Mouse (Mus musculus) ES-Bruce4 (cell line): ENCODE measurements around the gene Fat3. TPM values are rescaled to one million over a fixed set of nuclear protein-coding genes. Genes with fewer than 3 reads are reported as not detected.
A peak's percentile ranks its signal among the peaks of the same experiment; 100 is the strongest.

Experiments
- H3K27ac ChIP-seq: 2 replicates; pipeline ENCODE4 v1.5.1; 2012; ENCODE audit warnings: low read length, inconsistent platforms; ENCODE audit not compliant: insufficient read depth
- H3K27me3 ChIP-seq: 2 replicates; pipeline ENCODE4 v1.6.1; 2012; ENCODE audit warnings: mild to moderate bottlenecking, low read length, inconsistent platforms; ENCODE audit not compliant: control insufficient read depth, poor library complexity, insufficient read depth, severe bottlenecking
- H3K36me3 ChIP-seq: 2 replicates; pipeline ENCODE4 v1.6.1; 2012; ENCODE audit warnings: inconsistent platforms, mild to moderate bottlenecking, low read length, moderate library complexity; ENCODE audit not compliant: control insufficient read depth, poor library complexity, insufficient read depth, severe bottlenecking
- H3K4me1 ChIP-seq: one replicate; pipeline ENCODE4 v1.8.1; 2011; ENCODE audit warnings: low read length; ENCODE audit not compliant: control insufficient read depth, insufficient read depth
- H3K4me3 ChIP-seq: 2 replicates; pipeline ENCODE4 v1.5.1; 2011; ENCODE audit warnings: low read depth, mild to moderate bottlenecking, low read length
- H3K9ac ChIP-seq: 2 replicates; pipeline ENCODE4 v1.6.1; 2012; ENCODE audit warnings: low read depth, mild to moderate bottlenecking, inconsistent platforms; ENCODE audit not compliant: poor library complexity, severe bottlenecking
- H3K9me3 ChIP-seq: replicated peaks from 2 replicates; pipeline ENCODE4 v1.6.1; 2012; ENCODE audit warnings: mild to moderate bottlenecking, low read length, inconsistent platforms; ENCODE audit not compliant: control insufficient read depth, poor library complexity, insufficient read depth, severe bottlenecking
- CTCF ChIP-seq: IDR thresholded peaks from one replicate; pipeline ENCODE4 v1.8.1; 2011; ENCODE audit warnings: low read depth, low read length
- EP300 ChIP-seq: IDR thresholded peaks from 2 replicates; pipeline ENCODE4 v1.6.1; 2011; ENCODE audit warnings: low read depth, low read length; ENCODE audit not compliant: insufficient read depth
- POLR2A ChIP-seq: IDR thresholded peaks from one replicate; pipeline ENCODE4 v1.8.1; 2011; ENCODE audit warnings: low read length; ENCODE audit not compliant: insufficient read depth
- polyA plus RNA-seq: library from polyadenylated mRNA; stranded (reverse); fragments of >200 nt; gene quantifications from 2 replicates; pipeline ENCODE4 v1.2.4, GENCODE M21; 2011; ENCODE audit warnings: low read depth; ENCODE audit not compliant: missing spikeins, insufficient read depth, insufficient read length

Gene Fat3
- polyA plus RNA-seq, 1 experiment = 0.12 TPM

DNA sequence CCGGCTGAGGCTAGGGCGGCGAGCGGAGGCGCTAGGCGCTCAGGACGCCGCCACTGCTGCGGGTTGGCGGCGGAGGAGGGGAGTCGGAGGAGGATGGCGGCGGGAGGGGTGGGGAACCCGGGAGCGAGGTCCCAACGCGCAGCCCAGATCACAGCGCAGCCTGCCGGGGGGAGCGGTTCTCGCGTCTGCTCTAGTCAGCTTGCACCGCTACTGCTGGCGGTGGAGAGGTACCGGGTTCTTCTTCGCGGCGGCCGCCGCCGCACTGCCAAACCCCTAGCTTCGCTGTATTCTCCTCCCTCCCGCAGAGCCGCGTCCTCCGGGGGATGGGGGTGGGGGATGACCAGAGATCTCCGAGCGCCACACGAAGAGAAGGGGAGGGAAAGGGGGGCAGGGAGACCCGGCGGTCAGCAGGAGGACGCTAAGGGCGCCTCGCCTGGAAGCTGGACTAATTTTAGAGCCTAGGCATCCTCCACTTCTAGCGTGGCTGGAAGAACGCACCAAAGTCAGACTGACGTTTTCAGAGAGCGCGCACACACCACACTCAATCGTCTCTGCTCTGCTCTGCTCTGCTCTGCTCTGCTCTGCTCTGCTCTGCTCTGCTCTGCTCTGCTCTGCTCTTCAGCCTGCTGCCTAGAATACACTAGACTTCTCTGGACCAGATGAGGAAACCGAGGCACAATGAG, 1.0 kb upstream of the Fat3 start:
- H3K27ac ChIP-seq = no peak overlapping the region
- no peaks in the 10 kb centered on the region for H3K36me3 ChIP-seq
- peak overlapping the region; percentile 62 for H3K4me3 ChIP-seq
- H3K9ac ChIP-seq = no peak overlapping the region
- H3K27me3 ChIP-seq = peaks cover 12% of the 10 kb centered on the region
- TF ChIP-seq CTCF (no peak), POLR2A (no peak), EP300 (no peak)
- H3K9me3 ChIP-seq = no peaks in the 10 kb centered on the region
- no peaks in the 10 kb centered on the region for H3K4me1 ChIP-seq

DNA sequence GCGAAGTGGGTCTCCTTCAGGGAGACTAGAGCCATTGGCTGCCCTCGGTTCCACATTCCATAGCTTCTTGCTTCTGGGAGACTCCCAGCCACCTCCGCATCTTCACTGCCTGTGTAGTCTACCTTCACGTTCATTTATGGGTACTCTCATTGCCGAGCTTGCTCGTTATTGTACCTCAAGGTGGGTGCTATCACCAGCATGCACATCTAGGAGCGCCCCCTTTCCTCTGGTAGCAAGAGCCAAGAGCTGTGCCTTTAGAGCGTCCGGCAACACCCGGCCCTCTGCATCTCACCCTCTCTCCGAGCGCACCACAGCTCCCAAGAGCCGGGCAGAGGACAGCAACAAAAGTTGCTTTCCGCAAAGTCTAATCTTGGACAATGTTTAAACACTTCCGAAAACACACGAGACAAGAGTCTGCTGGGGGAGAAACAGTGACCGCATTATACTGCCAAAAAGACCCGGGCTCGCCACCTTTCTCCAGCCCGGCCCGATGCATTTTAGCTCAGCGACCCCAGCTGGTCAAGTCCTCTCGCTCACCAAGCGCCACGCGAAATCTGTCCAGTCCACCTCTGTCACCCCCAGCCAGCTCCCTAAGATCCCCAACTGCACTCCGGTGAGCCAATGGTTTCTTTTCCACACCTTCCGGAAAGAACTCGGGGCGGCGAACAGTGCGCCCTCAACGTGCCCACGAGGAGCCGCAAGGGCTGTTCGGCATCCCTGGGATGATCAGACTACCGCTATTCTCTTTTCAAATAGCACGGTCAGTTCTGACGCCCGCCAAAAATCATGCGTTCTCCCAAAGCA, 501 bp downstream of the Fat3 start:
- TF ChIP-seq CTCF = no peak
- no peak for TF ChIP-seq EP300
- TF ChIP-seq POLR2A = no peak
- no peak overlapping the region for H3K27ac ChIP-seq
- H3K27me3 ChIP-seq = peaks cover 13% of the 10 kb centered on the region

DNA sequence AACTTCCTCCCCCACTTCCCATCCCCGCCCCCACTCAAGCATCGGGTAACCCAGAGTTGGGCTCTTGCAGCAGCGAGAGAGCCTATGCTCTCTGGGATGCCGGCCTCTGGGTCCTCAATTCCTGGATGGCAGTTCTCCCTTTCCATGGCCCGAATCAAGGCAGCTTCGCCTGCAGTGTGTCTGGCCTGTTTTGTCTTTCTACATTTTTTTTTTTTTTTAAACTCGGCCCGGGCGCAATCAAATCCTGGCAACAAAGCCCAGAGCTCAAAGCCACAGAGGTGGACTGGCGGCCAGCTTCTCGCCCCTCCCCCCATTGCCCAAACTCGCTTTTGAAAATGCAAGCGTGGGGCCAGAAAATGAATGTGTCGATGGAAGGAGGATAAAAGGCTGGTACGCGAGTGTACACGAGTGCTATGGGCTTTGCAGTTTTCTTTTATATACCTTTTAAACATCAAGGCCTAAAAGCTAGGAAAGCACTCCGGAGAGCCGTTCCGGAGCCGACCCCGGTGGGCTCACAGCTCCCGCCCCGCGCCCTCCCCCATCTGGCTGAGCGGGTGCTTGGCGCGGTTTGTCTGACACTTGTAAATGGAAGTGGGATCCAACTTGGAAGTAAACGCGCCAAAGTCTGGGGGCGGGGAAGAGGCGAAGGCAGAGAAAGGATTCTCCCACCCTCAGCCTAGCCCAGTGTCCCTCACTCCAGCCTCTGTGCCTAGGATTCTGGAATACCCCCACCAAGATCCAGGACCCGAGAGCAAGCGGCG, 1.3 kb downstream of the Fat3 start:
- Histone ChIP-seq H3K9me3 (no peaks in the 10 kb centered on the region), H3K27ac (no peak overlapping the region)
- TF ChIP-seq CTCF (no peak), EP300 (no peak), POLR2A (no peak)

More for the DNA sequence above, 501 bp downstream of the Fat3 start:
- Histone ChIP-seq H3K36me3 (no peaks in the 10 kb centered on the region), H3K9ac (peak overlapping the region; percentile 37; the same call in 1 of the 2 replicates), H3K4me3 (peak overlapping the region; percentile 62), H3K9me3 (no peaks in the 10 kb centered on the region), H3K4me1 (no peaks in the 10 kb centered on the region)

DNA sequence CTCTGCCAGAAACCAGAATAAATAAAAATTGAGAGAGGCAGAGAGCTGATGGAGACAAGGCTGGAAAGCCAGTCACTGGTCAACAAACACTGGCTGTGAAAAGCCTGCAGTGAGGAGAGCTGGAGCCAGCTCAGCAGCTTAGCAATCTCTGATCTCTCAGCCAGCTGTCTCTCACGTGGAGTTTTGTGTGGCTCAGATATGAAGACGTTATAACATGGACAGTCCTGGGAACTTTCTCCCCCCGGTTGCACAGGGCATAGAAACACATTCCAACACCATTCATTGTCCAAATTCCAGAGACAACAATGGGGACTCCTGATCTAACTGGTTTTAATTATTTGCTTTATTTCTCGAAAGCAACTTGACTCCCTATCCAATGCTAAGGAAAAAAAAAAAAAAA, 2.2 kb downstream of the Fat3 start:
- TF ChIP-seq CTCF (no peak), EP300 (no peak), POLR2A (no peak)
- Histone ChIP-seq H3K27me3 (peaks cover 12% of the 10 kb centered on the region), H3K9ac (no peak overlapping the region), H3K36me3 (no peaks in the 10 kb centered on the region), H3K27ac (no peak overlapping the region), H3K4me3 (no peak overlapping the region), H3K9me3 (no peaks in the 10 kb centered on the region), H3K4me1 (no peaks in the 10 kb centered on the region)

More for the DNA sequence above, 1.3 kb downstream of the Fat3 start:
- no peaks in the 10 kb centered on the region for H3K4me1 ChIP-seq
- H3K4me3 ChIP-seq = peak overlapping the region; percentile 62
- peaks cover 13% of the 10 kb centered on the region for H3K27me3 ChIP-seq
- no peaks in the 10 kb centered on the region for H3K36me3 ChIP-seq
- H3K9ac ChIP-seq = peak overlapping the region; percentile 37

DNA sequence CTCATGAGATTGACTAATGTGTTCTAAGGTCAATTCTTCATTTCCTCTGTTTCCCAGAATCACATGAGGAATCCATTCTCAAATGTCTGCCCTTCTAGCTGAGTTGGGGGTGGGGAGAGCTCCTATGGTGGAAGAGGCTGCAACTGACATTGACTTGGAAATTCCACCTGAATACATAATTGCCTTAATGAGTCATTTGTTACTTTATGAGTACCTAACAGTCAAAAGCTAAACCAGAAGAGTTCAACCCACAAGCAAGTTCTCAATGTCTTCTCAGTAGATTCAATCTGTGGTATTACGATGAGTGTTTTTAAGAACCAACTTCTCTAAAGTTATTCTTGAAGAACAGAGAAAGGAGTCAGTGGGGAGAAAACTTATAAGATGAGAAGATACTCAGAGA, 3.7 kb downstream of the Fat3 start:
- TF ChIP-seq EP300 = no peak
- TF ChIP-seq CTCF = no peak
- TF ChIP-seq POLR2A = no peak
- no peaks in the 10 kb centered on the region for H3K36me3 ChIP-seq
- no peak overlapping the region for H3K27ac ChIP-seq
- no peak overlapping the region for H3K4me3 ChIP-seq
- H3K4me1 ChIP-seq = no peaks in the 10 kb centered on the region
- no peak overlapping the region for H3K9ac ChIP-seq
- no peaks in the 10 kb centered on the region for H3K9me3 ChIP-seq
- peaks cover 12% of the 10 kb centered on the region for H3K27me3 ChIP-seq

DNA sequence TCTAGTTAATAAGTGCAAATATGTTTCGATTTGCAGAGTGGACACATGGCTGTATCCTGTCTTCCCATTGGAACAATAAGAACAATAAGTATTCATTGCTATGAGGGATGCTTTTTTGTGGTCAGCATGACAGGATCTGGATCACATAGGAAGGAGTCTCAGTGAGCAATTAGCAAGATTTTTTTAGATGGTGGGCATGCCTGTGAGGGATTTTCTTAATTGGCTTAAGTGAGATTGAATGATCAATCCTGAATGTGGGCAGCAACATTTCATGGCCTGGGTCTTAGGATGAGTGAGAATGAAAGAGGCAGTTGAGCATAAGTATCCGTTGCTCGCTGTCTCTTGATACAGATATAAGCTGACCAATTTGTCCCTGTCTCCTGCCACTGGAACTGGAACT, 4.8 kb downstream of the Fat3 start:
- Histone ChIP-seq H3K4me3 (no peak overlapping the region), H3K9ac (no peak overlapping the region), H3K9me3 (no peaks in the 10 kb centered on the region), H3K4me1 (no peaks in the 10 kb centered on the region), H3K27ac (no peak overlapping the region), H3K27me3 (peaks cover 12% of the 10 kb centered on the region), H3K36me3 (no peaks in the 10 kb centered on the region)
- no peak for TF ChIP-seq EP300
- no peak for TF ChIP-seq POLR2A
- no peak for TF ChIP-seq CTCF
